Mouse (Mus musculus) skeletal muscle tissue, adult 2 months (tissue): Measurements from ENCODE around the gene Dxo.
"Not testable (repeated sequence)": the region's sequence is repeated elsewhere in the genome, so short reads cannot be mapped to it uniquely, and the experiment has no call there.

Source experiments
- DNase-seq: peaks from one replicate; pipeline ENCODE4 v3.0.0-alpha.2; 2012; ENCODE audit warnings: low read depth, low spot score

The Dxo gene

DNA sequence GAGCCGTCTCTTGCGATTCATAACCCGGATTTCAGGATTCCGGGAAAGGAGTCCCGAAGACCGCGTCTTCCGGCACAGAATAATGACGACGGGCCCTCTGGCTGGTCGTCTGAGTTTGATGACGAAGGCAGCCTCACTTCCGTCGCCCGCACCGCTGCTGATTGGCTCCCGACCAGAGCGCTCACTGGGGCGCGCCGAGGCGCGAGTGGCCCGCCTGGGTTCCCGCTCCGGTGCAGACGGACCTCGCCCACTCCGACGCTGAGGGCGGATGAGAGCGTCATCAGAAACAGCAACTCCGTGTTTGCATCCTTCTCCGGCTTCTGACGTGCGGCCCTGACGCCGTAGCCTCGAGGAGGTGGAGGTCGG lies at the start of gene Dxo, which contains the start of gene Stk19:
TSS of gene Dxo (plus strand) at position 164 of the 366 bp plus-strand sequence.
TSS of gene Stk19 (minus strand) at position 90 of the 366 bp plus-strand sequence.
- DNase-seq = peak; percentile 94

DNA sequence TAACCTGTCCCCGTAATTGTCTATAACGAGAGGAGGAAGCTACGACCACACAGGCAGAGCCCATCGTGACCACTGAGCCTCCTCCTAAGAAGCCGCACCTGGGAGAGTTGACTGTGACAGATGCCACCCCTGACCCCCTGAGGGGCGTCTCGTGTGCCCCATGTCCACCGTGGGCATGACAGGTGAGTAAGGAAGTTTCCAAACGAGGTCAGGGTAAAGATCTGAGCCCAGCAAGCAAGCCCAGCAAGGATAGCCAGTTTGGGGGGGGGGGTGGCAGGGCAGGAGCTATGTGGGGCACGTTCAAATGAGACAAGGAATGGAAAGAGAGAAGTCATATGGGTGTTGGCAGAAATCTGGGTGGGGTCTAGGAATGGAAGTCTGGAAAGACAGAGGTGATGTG lies 41.8 kb upstream of the Dxo start:
- no peak for DNase-seq

DNA sequence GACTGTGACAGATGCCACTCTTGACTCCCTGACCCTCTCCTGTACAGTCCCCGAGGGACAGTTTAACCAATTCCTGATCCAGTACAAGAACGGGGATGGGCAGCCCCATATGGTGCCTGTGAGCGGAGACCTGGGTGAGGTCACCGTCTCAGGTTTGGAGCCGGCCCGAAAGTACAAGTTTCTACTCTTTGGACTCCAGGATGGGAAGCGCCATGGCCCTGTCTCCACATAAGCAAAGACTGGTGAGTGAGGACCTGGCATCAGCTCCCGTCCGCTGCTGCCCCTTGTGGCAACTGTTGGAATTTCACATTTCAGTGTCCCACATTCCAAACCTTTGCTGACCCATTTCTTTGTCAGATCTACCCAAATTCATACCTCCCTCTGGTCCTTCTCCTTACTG lies 41.2 kb upstream of the Dxo start:
- no peak for DNase-seq

DNA sequence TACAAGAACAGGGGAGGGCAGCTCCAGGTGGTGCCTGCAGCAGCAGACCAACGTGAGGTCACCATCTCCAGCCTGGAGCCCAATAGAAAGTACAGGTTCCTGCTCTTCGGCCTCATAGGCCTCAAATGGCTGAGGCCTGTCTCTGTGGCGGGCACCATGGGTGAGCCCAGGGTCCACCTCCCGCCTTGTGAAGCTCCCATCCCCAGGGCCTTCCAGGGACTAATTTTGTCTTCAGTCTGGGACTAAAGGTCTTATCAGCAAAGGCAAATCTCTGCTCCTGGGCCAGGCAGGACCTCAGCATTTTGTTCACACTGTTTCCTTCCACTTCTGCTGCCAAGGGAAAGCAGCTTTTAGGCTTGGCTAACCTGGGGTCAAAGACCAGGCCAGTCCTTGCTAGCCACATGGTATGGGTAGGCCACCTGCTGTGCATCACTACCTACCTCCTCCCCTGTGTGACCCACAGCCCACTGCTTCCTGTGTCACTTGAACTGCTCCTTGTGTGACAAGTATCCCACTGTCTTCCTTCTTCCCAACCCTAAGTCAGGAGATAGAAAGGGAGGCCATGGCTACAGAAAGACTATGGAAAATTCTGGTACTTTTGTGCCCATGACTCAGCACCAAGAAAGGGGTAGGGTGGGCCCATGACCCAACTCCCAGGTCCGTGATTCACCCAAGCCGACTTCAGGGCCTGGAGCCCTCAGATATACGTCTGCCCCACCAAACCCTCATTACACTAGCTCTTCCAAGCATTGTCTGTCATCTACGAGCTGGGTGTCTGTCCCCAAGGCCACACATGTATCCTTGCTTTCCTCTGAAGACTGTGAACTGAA lies 40.3 kb upstream of the Dxo start:
- no peak for DNase-seq

DNA sequence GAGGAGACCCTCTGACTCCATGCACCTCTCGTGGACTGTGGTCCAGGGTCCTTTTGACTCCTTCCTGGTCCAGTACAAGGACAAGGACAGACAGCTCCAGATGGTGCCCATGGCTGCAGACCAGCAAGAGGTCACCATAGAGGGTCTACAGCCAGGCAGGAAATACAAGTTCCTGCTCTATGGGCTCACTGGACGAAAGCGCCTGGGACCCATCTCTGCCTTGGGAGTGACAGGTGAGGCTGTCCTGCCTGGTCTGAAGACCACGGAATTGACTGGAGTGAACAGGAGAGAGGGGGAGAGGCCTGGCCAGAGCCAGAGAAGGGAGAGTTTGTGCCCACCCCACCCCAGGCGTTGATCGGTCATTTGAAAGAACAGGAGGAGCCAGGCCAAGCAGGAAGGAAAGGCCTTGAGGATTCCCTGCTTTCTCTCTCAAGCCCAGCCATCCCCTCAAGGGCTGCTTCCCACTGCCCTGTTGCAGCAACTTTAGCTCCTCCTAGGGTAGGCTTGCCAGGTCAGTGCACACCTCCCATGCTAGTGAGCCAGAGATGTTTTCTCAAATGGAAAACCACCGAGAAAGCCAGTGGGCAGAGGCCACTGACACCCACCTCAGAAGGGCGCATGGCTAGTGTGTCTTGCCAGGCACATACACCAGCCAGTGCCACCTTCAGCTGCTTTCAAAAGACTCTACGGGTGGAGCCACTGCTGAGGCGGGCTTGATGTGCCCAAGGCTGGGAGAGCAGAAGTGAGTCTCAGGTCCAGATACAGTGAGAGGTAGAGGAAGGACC lies 39.4 kb upstream of the Dxo start:
- DNase-seq = not testable (repeated sequence)

DNA sequence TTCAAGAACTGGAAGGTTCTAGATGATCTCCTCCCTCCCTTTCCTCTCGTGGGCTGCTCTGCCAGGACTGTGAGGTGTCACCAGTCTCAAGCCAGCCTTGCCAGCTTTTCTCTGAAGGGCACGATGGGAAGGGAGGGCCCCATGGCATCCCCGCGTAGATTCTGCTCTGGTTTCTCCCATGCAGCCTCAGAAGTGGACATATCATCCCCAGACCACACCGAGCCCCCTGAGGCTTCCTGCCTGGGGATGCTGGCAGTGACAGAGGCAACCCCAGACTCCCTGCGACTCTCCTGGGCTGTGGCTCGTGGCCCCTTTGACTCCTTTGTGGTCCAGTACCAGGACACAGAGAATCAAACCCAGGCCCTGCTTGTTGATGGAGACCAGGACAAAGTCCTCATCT lies 38.7 kb upstream of the Dxo start:
- not testable (repeated sequence) for DNase-seq

DNA sequence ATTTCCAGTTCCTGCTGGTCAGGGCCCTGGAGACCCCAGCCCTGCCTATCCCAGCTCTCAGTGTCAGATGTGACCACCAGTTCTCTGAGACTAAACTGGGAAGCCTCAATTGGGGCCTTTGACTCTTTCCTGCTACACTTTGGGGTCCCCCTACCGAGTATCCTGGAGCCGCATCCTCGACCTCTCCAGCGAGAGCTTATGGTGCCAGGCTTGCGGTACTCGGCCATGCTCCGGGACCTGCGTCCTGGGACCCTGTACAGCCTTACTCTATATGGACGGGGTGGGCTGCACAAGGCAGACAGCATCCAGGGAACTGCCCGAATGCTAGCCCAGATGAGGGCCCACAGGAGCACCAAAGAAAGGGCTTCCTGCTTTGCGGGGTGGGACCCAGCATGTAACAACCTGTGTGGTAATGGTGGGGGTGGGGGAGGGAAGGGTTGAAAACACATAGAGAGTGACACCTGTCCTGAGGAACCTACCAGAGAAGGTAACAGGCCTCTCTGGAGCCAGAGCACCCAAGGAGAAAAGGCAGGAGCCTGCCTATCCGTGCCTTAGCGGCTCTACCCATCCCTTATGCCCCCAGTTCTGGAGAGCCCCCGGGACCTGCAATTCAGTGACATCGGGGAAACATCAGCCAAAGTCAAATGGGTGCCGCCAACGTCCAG lies 37.8 kb upstream of the Dxo start:
- no peak for DNase-seq

DNA sequence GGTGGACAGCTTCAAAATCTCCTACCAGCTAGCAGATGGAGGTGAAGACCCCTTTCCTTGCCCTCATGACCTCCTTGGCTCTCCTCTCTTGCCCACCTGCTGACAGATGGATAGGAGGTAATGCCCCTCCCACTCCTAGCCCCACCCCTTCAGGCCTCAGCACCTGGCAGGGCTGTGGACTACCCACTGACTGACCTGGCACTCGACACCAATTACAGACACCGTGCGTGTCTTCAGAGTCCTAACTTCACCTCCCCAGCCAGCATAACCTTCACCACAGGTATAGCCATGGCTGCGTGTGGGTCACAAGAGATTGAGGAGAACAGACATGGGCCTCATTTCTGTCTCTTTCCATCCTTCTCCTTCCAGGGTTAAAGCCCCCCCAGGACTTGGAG lies 37.3 kb upstream of the Dxo start:
- no peak for DNase-seq

DNA sequence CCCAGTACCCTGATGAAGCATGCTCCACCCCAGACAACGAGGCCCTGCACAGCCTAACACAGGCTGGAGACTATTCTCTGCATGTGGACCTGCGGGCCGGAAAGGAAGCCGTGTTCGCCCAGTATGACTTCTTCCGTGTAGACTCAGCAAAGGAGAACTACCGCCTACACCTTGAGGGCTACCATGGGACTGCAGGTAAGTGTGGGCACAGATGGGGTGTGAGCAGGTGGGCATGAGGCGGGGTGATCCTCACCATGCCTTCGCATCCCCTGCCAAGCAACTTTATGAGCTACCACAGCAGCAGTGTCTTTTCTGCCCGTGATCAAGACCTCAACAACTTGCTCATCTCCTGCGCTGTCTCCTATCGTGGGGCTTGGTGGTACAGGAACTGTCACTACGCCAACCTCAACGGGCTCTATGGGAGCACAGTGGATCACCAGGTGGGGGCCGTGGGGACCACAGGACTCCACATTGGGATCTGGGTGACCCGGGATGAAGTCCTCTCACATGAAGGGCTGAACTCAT lies 36.0 kb upstream of the Dxo start:
- not testable (repeated sequence) for DNase-seq

DNA sequence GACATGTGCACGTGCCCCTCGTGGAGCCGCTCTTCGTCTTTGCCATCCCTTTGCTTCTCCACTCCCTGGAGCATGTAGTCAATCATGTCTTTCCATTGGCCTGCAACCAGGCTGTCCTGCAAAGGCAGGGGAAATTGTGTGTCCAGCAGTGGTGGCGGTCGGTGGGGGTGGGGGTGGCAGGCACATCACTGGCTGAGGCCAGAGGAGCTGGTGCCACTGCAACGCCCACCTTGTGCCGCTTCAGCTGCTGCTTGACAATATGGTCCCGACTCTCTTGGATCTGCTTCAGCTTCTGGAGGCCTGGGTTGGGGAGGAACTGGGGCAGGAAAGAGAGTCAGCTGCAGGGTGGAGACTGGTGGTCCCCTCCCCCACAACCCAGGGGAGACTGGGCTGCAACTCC lies 34.1 kb upstream of the Dxo start:
- DNase-seq = not testable (repeated sequence)

DNA sequence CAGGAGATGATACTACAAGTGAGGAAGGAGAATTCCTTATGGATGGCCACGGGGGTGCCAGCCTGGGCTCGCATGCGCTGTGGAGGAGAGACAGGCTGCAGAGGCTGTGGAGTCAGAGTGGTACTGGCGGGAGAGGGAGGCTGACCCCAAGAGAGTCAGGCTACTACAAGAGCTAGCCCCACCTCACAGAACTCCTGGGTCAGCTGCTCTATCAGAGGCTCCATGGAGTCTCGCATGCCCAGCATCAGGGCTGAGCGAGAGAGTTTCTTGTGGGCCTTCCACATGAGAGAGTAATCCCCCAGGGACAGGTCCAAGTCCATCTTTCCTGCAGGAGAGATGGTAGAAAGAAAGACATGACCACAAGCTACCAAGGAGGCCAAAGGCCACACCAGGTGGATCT lies 33.5 kb upstream of the Dxo start:
- DNase-seq = not testable (repeated sequence)

DNA sequence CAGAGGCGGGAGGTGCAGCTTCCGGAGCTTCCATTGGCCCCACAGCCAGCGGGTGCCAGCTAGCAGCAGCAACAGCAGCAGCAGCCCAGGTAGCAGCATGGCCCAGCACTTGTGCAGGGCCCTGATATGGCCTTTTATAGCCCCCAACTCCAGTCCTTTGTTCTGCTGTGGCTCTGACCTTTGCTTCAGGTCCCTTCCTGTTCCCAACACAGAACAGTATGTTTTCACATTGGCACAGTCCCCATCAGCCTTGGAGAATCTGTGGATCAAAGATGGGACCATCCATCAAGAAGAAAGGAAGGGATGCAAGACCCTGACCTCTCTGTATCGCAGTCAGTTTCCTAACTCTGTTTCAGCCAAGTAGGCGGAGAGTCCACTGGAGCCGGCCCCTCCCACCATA lies 32.5 kb upstream of the Dxo start, which contains the start of gene Cyp21a1:
TSS of gene Cyp21a1 (minus strand) at position 261 of the 400 bp plus-strand sequence.
- not testable (repeated sequence) for DNase-seq

DNA sequence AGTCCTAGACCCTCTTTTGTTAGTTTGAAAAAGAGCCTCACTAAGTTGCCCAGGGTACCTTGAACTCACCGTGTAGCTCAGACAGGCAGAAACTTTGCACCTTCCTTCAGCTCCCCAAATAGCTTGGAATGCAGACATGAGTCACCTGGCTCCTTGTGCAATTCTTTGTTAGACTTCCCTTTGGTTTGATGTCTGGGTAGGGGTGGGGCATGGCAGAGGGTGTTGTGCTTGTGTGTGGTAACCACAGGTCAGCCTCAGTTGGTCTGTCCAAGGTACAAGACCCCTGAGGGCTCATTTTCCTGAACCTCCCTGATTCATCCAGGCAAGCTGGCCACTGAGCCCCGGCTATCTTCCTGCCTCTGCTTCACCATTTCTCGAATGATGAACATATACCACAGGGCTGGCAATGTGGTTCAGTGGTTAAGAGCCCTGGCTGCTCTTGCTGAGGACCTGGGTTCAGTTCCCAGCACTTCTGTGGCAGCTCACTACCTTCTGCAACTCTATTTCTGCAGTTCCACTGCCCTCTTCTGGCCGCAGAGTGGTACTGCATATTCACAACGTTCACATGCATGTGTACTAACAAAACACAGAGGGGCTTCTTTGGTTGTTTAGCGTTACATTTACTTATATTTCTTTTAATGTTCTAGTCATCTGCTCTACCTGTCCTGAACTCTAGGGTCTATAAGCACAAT lies 31.8 kb upstream of the Dxo start:
- no peak for DNase-seq

DNA sequence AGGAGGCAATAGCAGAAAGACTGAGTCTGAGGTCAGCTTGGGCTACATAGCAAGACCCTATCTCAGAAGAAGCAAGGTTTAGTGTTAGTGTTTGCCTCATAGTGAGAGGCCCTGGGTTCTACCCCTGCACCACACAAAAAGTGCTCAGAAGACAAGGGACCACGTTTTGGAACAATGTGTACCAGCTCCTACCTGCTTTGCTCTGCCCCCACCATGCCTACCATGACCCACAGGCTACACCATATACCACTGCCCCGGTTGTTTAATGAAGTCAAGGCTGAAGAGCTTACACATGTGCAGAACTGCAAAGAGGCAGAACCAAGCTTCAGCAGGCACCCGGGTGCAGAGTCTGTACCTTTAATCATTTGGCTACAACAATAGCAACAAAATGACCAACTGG lies 29.6 kb upstream of the Dxo start:
- no peak for DNase-seq

DNA sequence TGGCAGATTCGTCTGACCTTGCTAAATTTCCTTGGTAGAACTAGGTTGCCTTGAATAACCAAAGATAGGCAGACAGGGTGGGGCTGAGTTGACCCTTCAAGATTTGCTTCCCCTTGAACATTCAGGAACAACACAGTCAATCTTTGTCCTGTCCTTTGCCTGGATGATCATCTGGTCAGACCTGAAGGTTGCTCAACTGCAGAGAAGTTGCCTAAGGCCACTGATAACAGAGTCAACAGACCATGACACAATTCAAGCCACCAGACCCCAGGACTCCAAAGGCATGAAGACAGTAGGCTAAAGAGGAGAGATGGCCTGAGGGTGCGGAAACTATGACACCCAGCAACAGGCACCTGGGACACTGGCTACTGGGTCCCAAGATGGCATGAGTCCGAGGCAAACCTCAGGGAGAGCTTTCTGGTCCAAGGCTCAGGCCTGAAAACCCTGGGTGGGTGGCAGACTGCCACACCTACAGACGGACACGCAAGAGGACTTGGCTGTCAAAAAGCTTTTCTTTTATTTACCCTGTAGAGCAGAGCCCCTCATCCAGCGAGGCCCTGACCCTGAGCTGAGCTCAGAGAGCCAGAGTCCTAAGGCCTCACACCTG lies 28.1 kb upstream of the Dxo start:
- DNase-seq = no peak

DNA sequence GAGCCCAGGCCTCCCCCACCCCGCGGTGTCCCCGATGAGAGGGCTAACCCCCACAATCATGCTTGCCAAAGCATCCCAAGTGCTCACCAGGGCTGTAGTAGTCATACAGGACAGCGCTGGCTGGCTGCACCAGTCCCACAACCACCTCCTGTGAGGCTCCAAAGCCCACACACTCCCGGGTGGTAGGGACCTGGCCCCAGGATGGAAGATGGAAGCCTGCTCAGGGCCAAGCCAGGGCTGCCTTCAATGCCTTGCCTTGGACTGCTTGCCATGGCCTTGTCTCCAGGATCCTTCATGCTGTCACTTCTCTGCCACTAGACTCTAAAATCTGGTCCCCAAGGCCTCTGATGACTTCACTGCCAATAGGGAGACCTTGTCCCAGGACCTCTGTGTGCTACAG lies 26.4 kb upstream of the Dxo start:
- not testable (repeated sequence) for DNase-seq

DNA sequence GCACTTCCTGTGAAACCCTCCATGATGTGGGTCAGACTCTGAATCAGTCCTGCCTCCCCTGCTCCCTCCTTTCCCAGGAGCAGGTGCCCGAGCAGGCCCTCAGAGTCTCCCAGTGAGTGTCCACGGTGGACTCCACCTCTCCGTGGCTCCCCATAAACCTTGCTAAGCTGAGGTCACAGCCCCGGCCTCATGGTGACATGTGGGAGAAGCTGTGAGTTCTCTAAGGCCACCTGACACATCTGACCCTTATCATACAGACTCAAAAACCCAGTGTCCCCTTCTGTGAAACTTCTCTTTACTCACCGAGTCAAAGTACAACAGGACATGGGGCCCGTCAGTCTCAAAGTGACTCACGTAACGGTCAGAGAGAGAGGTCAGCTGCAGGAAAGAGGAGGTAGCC lies 26.0 kb upstream of the Dxo start:
- DNase-seq = not testable (repeated sequence)

DNA sequence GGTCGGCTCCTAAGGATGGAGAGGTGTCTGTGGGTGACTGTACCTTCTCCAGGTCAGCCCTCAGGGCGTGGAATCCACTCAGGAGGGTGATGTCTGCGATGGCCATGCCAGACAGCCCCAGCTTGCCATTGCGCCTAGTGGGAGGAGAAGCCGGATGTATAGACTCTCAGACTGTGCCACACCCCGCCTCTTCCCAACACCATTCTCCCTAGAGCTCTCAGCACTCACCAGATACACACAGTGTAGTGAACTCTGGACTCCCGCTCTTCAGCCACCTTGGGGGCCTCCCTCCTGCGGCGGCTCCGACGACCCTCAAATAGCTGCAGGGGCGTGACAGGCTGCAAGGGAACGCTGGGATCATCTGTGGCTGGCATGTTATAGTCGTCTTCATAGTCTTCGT lies 25.5 kb upstream of the Dxo start:
- no peak for DNase-seq

DNA sequence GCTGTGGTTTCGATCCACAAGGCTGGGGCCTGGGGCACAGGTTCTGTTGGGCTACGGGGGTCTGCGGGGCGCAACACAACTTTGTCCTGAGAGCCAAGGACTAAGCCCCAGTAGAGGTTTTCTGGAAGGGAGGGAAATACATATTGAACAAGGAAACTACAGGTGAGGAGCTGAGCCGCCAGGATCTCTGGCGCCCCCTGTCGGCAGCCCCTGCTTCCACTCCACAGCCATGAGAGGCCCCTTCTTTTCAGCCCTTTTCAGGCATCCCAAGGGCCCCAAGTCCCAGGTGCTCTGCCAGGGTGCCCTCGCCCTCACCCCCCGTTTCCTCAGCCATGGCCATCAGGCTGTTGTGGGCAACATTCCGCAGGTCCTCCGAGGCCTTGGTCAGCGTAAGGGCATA lies 23.1 kb upstream of the Dxo start:
- not testable (repeated sequence) for DNase-seq

DNA sequence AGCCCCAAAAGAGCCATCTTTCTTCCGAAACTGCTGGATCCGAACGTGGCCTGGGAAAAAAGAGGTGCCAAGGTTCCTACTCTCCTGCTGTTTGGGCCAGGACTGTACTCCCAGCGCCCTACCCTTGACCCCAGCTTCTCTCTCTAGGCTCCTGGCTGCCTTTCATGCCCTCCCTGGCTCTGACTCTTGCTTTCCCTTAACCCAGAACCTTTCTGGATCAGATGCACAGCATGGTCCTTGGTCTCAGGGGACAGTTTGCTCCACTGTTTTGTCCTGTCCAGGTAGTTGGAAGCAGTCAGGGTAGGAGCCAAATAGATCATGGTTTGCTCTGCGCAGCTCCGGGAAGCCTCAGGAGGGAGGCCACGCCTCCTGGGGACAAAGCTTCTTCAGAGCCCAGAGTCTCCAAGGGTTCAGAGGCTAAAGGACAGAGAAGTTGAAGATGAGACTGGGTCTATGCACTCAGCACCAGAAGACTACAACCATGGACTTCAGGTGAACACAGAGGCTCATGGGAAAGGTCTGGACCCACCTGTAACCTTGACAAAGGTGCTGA lies 21.9 kb upstream of the Dxo start:
- DNase-seq = no peak

DNA sequence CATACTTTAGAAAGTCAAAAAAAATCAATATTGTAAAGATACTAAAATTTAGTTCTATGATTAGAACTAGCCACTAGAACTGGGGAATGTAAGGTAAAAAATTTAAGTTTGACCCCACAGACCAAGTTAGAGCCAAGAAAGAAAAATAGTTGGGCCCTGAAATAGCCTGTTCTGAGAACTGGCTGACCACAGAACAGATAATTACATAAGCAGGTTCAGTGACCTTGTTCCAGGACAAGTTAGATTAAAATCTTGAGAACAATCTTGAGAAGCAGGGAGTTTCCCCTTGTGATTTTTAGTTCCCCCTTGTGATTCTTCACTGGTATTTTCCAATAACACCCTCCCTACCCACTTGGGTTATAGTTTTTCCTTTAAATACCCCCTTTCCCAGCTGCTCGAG lies 6.0 kb upstream of the Dxo start:
- not testable (repeated sequence) for DNase-seq
